Mouse (Mus musculus) embryonic facial prominence, embryonic 13.5 days (tissue): ENCODE measurements around the gene Il5. TPM values are rescaled to one million over a fixed set of nuclear protein-coding genes. Genes with fewer than 3 reads are reported as not detected.

Experiments
- ATAC-seq: fragments of 200-750 bp; cut with Nextera tagmentation; 2 replicates; pipeline ENCODE4 v1.8.0; 2017; ENCODE audit warnings: low read depth; ENCODE audit not compliant: insufficient number of reproducible peaks, insufficient read depth, low FRiP score, low TSS enrichment
- H3K27ac ChIP-seq: fragments of 300-500 bp; sonication (generic); 2 replicates; pipeline ENCODE4 v1.5.1; 2015; ENCODE audit warnings: moderate library complexity, mild to moderate bottlenecking, inconsistent platforms
- H3K27me3 ChIP-seq: fragments of 300-500 bp; sonication (generic); 2 replicates; pipeline ENCODE4 v1.6.1; 2015; ENCODE audit warnings: mild to moderate bottlenecking, inconsistent platforms
- H3K36me3 ChIP-seq: fragments of 300-500 bp; sonication (generic); 2 replicates; pipeline ENCODE4 v1.6.1; 2015; ENCODE audit warnings: mild to moderate bottlenecking, inconsistent platforms
- H3K4me1 ChIP-seq: fragments of 300-500 bp; sonication (generic); 2 replicates; pipeline ENCODE4 v1.6.1; 2015; ENCODE audit warnings: inconsistent platforms
- H3K4me2 ChIP-seq: fragments of 300-500 bp; sonication (generic); 2 replicates; pipeline ENCODE4 v1.6.1; 2015; ENCODE audit warnings: moderate library complexity, mild to moderate bottlenecking, inconsistent platforms
- H3K4me3 ChIP-seq: fragments of 300-500 bp; sonication (generic); 2 replicates; pipeline ENCODE4 v1.5.1; 2015; ENCODE audit warnings: mild to moderate bottlenecking, inconsistent platforms
- H3K9ac ChIP-seq: fragments of 300-500 bp; sonication (generic); 2 replicates; pipeline ENCODE4 v1.6.1; 2015; ENCODE audit warnings: mild to moderate bottlenecking, inconsistent platforms
- H3K9me3 ChIP-seq: fragments of 300-500 bp; sonication (generic); 2 replicates; pipeline ENCODE4 v1.6.1; 2016; ENCODE audit warnings: inconsistent platforms
- WGBS: fragments of 180-500 bp; shearing (Covaris S2); methylation state at CpG from one replicate; pipeline ENCODE4 v1.1.7; 2015; ENCODE audit warnings: mixed read lengths; 5-methylcytosine and 5-hydroxymethylcytosine counted together
- microRNA-seq: library from miRNA; unstranded; fragments of <30 nt; microRNA quantifications from one replicate; pipeline ENCODE4, GENCODE M21; 2016
- polyA plus RNA-seq: library from polyadenylated mRNA; unstranded; fragments of >200 nt; fragmentation: Nextera tagmentation; extraction: Ambion mirVana; gene quantifications from 2 replicates; pipeline ENCODE4 v1.2.1, GENCODE M21; 2015

The Il5 gene
- polyA plus RNA-seq, 1 experiment from 2014 or later: not detected

DNA sequence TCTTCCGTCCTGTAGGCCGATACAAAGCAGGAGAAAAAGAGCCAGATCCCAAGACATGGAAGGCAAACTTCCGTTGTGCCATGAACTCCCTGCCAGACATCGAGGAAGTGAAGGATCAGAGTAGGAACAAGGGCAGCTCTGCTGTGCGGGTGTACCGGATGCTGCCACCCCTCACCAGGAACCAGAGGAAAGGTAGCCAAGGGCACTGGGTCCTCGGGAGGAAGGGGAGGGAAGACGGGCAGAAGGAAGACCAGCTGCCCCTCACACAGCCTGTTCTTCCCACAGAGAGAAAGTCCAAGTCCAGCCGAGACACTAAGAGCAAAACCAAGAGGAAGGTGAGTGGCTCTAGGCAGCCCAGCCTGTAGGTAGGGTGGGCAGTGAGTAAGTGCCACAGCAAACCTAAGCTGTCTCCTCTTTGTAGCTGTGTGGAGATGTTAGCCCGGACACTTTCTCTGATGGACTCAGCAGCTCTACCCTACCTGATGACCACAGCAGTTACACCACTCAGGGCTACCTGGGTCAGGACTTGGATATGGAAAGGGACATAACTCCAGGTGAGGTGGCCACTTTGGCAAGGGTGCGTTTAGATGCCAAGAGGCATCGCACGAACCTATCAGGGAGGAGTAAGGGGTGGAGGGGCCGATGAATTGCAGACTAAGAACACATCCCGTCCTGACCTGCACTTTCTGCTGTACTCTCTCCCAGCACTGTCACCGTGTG lies 53.2 kb downstream of the Il5 start:
- Histone ChIP-seq H3K27me3 (peaks cover 5% of the 10 kb centered on the region), H3K4me3 (no peak overlapping the region), H3K9me3 (no peaks in the 10 kb centered on the region), H3K4me1 (peaks cover 17% of the 10 kb centered on the region), H3K9ac (0 out of 2 replicates have a peak overlapping the region, but pooled peaks have one; percentile 21), H3K4me2 (no peak overlapping the region), H3K36me3 (peaks cover 18% of the 10 kb centered on the region), H3K27ac (no peak overlapping the region)
- WGBS: 90% methylated on average over 16 of the region's 16 CpGs
- ATAC-seq: no peak

Small RNA genes within 50 kb of the gene (microRNA-seq; reads per million reads assigned to microRNA genes)
- gene Mir7671: not detected

Other genes starting within 250 kb of the Il5 start
- not detected in 2 replicates for gene Gm9945, start 240.6 kb upstream of the Il5 start, polyA plus RNA-seq
- gene Sowaha, start 240.5 kb upstream of the Il5 start, polyA plus RNA-seq: 0.21 and 1.2 TPM in 2 replicates
- 38.1 and 43.6 TPM in 2 replicates for gene Sept8, start 201.5 kb upstream of the Il5 start, polyA plus RNA-seq
- 118 and 122 TPM in 2 replicates for gene Kif3a, start 153.4 kb upstream of the Il5 start, polyA plus RNA-seq
- gene Il4, start 102.1 kb upstream of the Il5 start, polyA plus RNA-seq: 1.1 and 2.7 TPM in 2 replicates
- gene Il13, start 86.1 kb upstream of the Il5 start, polyA plus RNA-seq: not detected in 2 replicates
- gene Rad50, start 13.5 kb upstream of the Il5 start, polyA plus RNA-seq: 33.2 and 33.6 TPM in 2 replicates
- gene Irf1, start 49.2 kb downstream of the Il5 start, polyA plus RNA-seq: 8.6 and 9.5 TPM in 2 replicates
- gene Gm17334, start 52.4 kb downstream of the Il5 start, polyA plus RNA-seq: not detected in 2 replicates
- gene Gm12216, start 138.5 kb downstream of the Il5 start, polyA plus RNA-seq: 0.40 TPM in 1 of 2 replicates, not detected in the other
- gene Slc22a5, start 170.9 kb downstream of the Il5 start, polyA plus RNA-seq: 8.8 and 8.9 TPM in 2 replicates